Mouse (Mus musculus) testis, postnatal 10 days (tissue): ENCODE measurements around the gene Vmn2r85.
"Not testable (repeated sequence)": the region's sequence is repeated elsewhere in the genome, so short reads cannot be mapped to it uniquely, and the experiment has no call there.

Experiments used
- DNase-seq: peaks from one replicate; pipeline ENCODE4 v3.0.0; 2021; ENCODE audit warnings: low spot score

The Vmn2r85 gene

GRCm38 (mm10) chr10:130429603-130430002 is at the start of gene Vmn2r85:
Gene Vmn2r85, minus strand, starts transcription at chr10:130429703.
- DNase-seq: not testable (repeated sequence)

DNA sequence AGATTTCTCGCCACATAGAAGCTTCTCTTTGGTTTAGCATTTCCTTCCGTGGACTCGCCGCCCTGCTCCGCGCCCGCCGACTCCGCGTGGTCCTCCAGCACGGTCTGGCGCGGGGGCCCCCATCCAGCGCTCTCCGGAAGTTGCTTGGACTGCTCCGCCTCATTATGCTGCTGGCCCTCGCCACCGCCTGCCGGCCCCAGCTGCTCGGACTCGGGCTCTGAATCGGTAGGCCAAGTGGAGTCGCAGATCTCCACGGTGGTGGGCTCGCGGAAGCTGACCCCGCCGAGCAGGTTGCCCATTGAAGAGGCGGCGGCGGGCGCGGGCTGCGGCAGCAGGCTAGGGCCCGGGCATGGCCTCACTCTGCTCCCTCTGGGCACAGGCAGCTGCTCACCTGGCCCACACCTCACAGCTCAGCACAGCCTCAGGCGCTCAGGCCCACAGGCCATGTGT is 40.8 kb upstream of the Vmn2r85 start:
- DNase-seq: peak; percentile 46

DNA sequence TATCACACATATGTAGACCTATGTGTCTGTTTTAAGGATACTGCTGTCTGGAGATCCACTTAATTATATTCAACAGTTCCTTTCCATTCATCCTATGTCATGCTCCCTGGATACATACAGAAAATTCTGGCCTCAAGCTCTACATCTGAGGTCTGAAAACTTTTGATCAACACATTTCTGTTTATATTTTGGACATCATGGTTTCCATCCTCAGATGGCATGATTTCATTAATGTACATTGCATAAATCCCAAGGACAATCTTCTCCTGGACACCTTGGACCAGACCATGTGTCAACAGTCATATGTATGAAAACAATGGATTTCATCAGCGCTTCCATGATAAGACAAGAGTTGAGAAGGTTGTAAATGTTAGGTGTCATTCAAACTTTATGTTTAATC is 26.4 kb upstream of the Vmn2r85 start, which contains the start of gene Vmn2r86:
TSS of gene Vmn2r86 (minus strand) at position 101 of the 400 bp plus-strand sequence.
- not testable (repeated sequence) for DNase-seq

DNA sequence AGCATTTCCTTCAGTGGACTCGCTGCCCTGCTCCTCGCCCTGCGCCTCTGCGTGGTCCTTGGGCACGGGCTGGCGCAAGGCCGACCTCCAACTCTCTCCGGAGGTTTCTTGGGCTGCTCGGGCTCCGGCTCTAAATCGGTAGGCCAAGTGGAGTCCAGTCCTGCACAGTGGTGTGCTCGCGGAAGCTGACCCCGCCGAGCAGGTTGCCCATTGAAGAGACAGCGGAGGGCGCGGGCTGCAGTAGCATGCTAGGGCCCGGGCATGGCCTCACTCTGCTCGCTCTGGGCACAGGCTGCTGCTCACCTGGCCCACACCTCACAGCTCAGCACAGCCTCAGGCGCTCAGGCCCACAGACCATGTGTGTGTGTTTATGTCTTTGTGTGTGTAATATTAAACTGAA is 15.3 kb upstream of the Vmn2r85 start:
- DNase-seq: peak; percentile 38

DNA sequence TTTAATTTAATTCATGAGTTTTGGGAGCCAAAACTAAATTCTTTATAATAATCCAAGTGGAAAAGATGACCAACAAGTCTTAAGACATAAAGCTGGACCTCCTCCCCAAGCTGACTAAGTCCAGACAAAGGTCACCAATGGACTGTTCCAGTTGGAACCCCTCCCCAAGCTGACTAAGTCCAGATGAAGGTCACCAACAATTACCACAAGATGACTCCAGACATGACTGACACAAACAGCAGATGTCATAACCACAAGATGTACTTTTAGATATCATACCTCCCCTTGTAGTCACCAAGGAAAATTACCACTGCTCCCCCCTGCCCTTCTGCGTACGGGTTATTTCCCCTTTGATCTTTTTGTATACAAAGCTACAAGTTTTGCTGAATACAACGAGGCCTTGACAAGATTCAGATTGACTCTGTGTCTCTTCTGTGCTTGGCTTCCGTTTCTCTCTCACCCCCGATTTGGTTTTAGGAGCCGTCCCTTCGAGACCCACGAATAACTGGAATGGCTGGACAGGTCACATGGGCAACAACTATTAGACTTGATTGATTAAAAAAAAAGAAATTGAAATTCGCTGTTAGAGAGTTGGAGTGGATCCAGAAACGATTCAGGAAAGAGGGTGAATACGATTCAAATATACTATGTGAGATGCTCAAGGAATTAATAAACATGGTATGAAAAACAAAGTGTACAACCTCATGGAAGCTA is 4.8 kb upstream of the Vmn2r85 start:
- DNase-seq: not testable (repeated sequence)

GRCm38 (mm10) chr10:130422368-130422767 is 7.1 kb downstream of the Vmn2r85 start:
- not testable (repeated sequence) for DNase-seq

DNA sequence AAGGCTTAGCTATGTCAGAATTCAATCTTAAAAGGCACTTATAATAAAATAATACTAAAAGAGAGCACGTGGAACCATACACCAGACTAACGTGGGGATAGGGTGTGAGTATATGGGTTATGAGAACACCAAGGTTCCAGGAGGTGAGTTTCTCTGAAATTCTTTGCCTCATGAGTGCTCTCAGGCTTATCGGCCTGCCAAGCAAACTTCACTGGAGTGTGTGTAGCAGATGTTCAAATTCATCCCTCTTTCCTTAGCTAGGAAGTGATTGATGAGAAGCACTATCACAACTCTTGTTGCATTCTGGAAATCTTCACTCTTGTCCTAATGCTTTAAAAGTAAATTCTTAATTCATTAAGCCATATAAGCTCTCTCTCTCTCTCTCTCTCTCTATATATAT is 9.1 kb downstream of the Vmn2r85 start:
- DNase-seq: no peak

DNA sequence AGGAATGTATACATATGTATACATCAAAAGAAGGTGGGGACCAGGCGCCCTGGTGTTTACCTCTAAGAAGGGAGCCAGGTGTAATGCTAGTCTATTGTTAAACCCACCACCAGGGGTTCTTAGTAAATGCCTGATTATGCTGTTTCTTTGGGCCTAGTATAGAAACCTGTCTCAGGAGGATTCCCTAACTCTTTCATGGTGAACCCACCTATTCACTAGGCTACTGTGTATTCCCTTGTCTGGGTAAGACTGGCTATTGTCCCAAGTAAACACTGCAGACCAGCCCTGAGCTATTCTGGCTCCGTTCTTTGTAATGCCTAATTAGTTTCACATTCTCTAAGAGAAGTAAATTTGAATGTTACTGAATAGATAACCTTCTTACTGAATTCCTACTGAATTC is 9.5 kb downstream of the Vmn2r85 start:
- DNase-seq: not testable (repeated sequence)

GRCm38 (mm10) chr10:130416352-130416751 is 13.2 kb downstream of the Vmn2r85 start:
- not testable (repeated sequence) for DNase-seq

GRCm38 (mm10) chr10:130412167-130412698 is 17.3 kb downstream of the Vmn2r85 start:
- DNase-seq: not testable (repeated sequence)

GRCm38 (mm10) chr10:130394232-130394631 is 35.3 kb downstream of the Vmn2r85 start, which contains the start of gene Vmn2r84:
Gene Vmn2r84, minus strand, starts transcription at chr10:130394332.
- DNase-seq: no peak

DNA sequence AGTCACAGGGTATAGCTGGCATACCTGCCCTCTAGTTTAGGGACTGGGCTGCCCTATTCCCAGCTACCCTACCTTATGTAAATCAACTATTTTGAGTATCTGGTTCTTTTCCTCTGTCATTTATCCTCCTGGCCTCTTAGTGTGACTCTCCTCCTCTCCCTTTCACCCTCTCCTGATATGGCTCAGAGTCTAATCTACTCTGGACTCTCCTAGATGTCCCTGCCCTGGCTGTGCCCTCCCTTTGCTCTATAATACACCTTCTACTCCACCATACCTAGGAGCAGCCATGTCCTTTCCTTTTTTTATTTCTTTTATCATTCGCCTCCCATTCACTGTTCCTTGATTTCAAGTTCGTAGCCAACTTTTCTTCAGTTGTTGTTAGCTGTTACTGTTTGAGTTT is 54.4 kb downstream of the Vmn2r85 start:
- DNase-seq: no peak

GRCm38 (mm10) chr10:130372491-130373173 is 56.9 kb downstream of the Vmn2r85 start:
- no peak for DNase-seq

DNA sequence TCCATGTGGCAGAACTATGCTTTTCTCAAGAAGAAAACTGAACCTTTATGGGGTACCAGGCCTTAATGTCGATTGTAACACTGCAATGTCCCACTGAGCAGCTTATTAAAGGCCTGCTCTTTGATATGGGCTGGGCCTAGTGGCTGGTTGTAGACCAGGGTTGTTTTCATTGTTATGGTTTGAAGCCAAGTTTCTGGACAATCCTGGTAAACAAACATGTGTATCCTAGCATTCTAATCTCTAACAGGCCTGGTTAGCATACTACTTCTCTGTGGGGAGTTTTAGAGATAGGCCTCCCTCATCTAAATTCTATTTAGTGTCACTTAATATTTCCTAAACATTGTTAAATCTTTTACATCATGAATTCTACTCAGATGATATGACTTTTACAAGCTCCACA is 57.9 kb downstream of the Vmn2r85 start:
- DNase-seq: no peak

DNA sequence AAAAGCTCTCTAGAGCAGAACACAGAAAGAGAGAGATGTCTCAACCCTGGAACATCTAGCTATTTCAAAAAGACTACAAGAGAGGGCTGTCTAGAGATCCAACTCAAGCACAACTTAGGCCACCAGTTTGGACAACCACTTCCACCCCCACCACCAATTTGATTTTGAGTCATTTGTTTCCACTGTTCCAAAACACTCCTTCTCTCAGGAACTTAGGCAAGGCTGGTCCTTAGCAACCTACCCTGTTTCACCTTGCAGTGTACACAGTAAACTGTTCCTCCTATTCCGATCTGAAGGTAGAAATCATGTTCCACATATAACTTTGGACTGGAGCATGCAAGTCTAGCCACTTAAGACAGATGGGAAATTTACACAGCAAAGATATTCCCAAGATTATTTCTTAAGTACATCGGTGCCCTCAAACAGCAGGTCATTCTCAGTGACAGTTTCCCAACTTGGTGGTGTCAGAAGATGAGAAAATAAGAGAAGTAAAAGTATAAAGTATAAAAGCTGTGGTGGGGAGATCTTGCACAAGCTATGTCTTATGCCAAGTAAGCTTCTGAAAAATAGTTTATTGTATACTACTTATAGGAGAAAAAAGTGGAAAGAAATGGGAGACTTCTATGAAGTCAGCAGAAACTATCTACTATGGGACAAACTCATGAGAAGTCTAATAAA is 59.4 kb downstream of the Vmn2r85 start:
- no peak for DNase-seq

- no peak for DNase-seq
Observed at GRCm38 (mm10) chr10:130368384-130368783, 61.1 kb downstream of the Vmn2r85 start.

GRCm38 (mm10) chr10:130364766-130365165 is 64.7 kb downstream of the Vmn2r85 start:
- DNase-seq: no peak
